Mouse (Mus musculus) liver, embryonic 15.5 days (tissue): ENCODE data around the gene Tecpr1. TPM values are rescaled to one million over a fixed set of nuclear protein-coding genes. Genes with fewer than 3 reads are reported as not detected.

ENCODE experiments used
- ATAC-seq: fragments of 200-750 bp; cut with Nextera tagmentation; 2 replicates; pipeline ENCODE4 v1.8.0; 2017; ENCODE audit warnings: moderate number of reproducible peaks, mild to moderate bottlenecking, moderate library complexity; ENCODE audit not compliant: insufficient read depth
- H3K27ac ChIP-seq: fragments of 300-500 bp; sonication (generic); replicated peaks from 2 replicates; pipeline ENCODE4 v1.5.1; 2015; ENCODE audit warnings: mild to moderate bottlenecking, inconsistent platforms
- H3K27me3 ChIP-seq: fragments of 300-500 bp; sonication (generic); 2 replicates; pipeline ENCODE4 v1.6.1; 2015; ENCODE audit warnings: mild to moderate bottlenecking, inconsistent platforms
- H3K36me3 ChIP-seq: fragments of 300-500 bp; sonication (generic); replicated peaks from 2 replicates; pipeline ENCODE4 v1.6.1; 2015; ENCODE audit warnings: moderate library complexity, mild to moderate bottlenecking, inconsistent platforms
- H3K4me1 ChIP-seq: fragments of 300-500 bp; sonication (generic); replicated peaks from 2 replicates; pipeline ENCODE4 v1.6.1; 2015; ENCODE audit warnings: inconsistent platforms
- H3K4me2 ChIP-seq: fragments of 300-500 bp; sonication (generic); 2 replicates; pipeline ENCODE4 v1.6.1; 2015; ENCODE audit warnings: moderate library complexity, mild to moderate bottlenecking, inconsistent platforms
- H3K4me3 ChIP-seq: fragments of 300-500 bp; sonication (generic); replicated peaks from 2 replicates; pipeline ENCODE4 v1.5.1; 2015; ENCODE audit warnings: mild to moderate bottlenecking, inconsistent platforms
- H3K9ac ChIP-seq: fragments of 300-500 bp; sonication (generic); 2 replicates; pipeline ENCODE4 v1.6.1; 2015; ENCODE audit warnings: moderate library complexity, mild to moderate bottlenecking, inconsistent platforms
- H3K9me3 ChIP-seq: fragments of 300-500 bp; sonication (generic); replicated peaks from 2 replicates; pipeline ENCODE4 v1.6.1; 2016; ENCODE audit warnings: inconsistent platforms
- WGBS: fragments of 180-500 bp; shearing (Covaris S2); methylation state at CpG from one replicate; pipeline ENCODE4 v1.1.7; 2015; ENCODE audit warnings: mixed read lengths; ENCODE audit not compliant: insufficient replicate concordance; 5-methylcytosine and 5-hydroxymethylcytosine counted together
- polyA plus RNA-seq: library from polyadenylated mRNA; unstranded; fragments of >200 nt; fragmentation: Nextera tagmentation; extraction: Ambion mirVana; gene quantifications from 2 replicates; pipeline ENCODE4 v1.2.1, GENCODE M21; 2015

The Tecpr1 gene
- 3.1 and 3.3 TPM in 2 replicates for polyA plus RNA-seq

DNA sequence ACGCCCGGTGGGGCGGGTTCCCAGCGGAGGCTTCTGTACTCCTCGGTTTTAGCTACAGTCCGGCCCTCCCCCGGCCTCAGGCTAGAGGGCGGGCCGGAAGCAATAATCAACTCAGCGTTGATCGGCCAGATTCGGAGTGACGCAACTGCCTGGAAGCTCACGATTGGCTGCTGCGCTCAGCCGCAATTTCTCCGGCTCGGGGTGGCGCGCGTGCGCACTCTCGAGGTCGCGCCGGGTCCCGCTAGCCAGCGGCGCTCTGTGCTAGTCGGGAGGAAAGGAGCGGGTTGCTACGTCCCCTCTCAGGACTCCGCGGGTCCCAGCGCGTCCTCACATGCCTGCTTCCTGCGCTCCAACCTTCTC is at the start of gene Tecpr1:
TSS of gene Tecpr1 (minus strand) at position 113 of the 360 bp plus-strand sequence.
- peak within 1 kb of the TSS; percentile 70 for H3K4me3 ChIP-seq
- H3K36me3 ChIP-seq, result no peaks in the 10 kb centered on the region
- peak; percentile 95 for ATAC-seq
- H3K9me3 ChIP-seq, result no peaks in the 10 kb centered on the region
- H3K4me1 ChIP-seq, result peaks cover 22% of the 10 kb centered on the region
- peak within 1 kb of the TSS; percentile 93 for H3K4me2 ChIP-seq
- no peaks in the 10 kb centered on the region for H3K27me3 ChIP-seq
- peak within 1 kb of the TSS; percentile 68 for H3K9ac ChIP-seq
- H3K27ac ChIP-seq, result peak within 1 kb of the TSS; percentile 39; the same call in 1 of the 2 replicates
- WGBS, result under 1% methylated on average over 37 of the region's 37 CpGs

DNA sequence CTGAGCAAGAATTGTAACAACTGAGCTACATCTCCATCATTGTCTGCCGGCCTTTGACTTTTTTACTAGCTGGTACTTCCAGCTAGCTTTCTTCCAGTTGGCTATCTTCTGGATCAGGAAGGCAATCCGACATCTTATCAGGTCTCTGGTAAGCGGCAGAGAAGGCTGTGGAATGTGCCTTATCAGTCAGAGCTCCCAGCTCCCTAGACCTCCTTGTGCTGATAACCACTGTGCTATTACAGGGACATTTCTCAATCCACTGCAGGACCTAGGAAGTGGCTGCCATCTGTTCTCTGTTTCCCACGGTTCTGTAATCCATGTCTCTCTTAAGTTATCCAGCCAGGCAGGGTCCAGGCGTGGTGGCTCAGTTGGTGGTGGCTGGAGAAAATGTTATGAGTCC is 48.4 kb upstream of the Tecpr1 start:
- no peak for ATAC-seq
- H3K9me3 ChIP-seq, result no peaks in the 10 kb centered on the region
- H3K4me1 ChIP-seq, result peaks cover 15% of the 10 kb centered on the region
- no peak overlapping the region for H3K9ac ChIP-seq
- peaks cover 4% of the 10 kb centered on the region; the same call in 1 of the 2 replicates for H3K36me3 ChIP-seq
- WGBS, result 21% methylated on average over 5 of the region's 5 CpGs
- no peak overlapping the region for H3K4me2 ChIP-seq
- H3K27ac ChIP-seq, result no peak overlapping the region
- H3K27me3 ChIP-seq, result no peaks in the 10 kb centered on the region
- H3K4me3 ChIP-seq, result no peak overlapping the region

DNA sequence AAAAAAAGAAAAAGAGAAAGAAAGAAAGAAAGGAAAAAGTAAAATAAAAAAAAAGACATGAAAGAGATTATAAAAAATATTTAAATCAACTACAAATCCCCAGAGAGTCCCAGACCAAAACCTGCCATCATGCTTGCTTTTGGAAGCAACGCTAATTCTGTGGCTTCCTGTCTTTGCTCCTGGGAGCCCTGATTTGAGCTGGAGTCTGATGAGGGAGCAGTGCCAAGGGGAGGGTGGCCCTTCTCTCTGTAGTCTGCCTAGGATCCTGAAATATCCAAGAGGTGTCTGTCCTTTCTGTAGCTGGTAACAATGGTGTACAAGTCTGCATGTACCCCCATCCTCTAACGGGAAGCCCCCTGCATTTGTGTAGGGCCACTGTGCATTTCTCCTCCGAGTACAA is 47.7 kb upstream of the Tecpr1 start:
- H3K9me3 ChIP-seq, result no peaks in the 10 kb centered on the region
- no peak for ATAC-seq
- 45% methylated on average over 3 of the region's 3 CpGs for WGBS
- H3K36me3 ChIP-seq, result peaks cover 9% of the 10 kb centered on the region; the same call in 1 of the 2 replicates
- no peak overlapping the region for H3K9ac ChIP-seq
- H3K4me1 ChIP-seq, result peaks cover 14% of the 10 kb centered on the region
- H3K27ac ChIP-seq, result no peak overlapping the region
- no peaks in the 10 kb centered on the region for H3K27me3 ChIP-seq
- H3K4me3 ChIP-seq, result no peak overlapping the region
- H3K4me2 ChIP-seq, result no peak overlapping the region

- peaks cover 13% of the 10 kb centered on the region; the same call in 1 of the 2 replicates for H3K36me3 ChIP-seq
- no peaks in the 10 kb centered on the region for H3K27me3 ChIP-seq
- no peak overlapping the region for H3K4me2 ChIP-seq
- ATAC-seq, result no peak
- H3K9ac ChIP-seq, result no peak overlapping the region
- 47% methylated on average over 8 of the region's 8 CpGs for WGBS
- no peak overlapping the region for H3K4me3 ChIP-seq
- peaks cover 14% of the 10 kb centered on the region for H3K4me1 ChIP-seq
- no peak overlapping the region for H3K27ac ChIP-seq
- no peaks in the 10 kb centered on the region for H3K9me3 ChIP-seq
Observed at GRCm38 (mm10) chr5:144270420-144270819, 47.0 kb upstream of the Tecpr1 start.

DNA sequence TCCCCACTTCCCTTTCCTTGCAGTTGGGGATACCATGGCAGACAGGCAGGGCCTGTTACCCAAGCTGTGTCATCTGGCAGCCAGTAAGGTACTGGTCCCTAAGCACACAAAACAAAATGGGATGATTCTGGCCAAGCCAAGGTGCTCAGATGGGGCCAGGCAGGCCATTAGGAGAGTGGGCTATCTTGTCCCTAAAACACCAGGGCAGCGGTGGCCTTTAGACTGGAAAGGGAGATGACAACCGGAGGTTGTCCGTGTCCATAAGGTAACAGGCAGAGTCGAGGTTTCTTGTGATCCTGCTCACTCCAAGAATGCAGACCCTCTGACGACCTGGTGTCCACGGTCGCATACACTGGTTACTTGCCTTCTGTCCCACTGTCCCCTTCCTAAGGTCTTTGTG is 46.5 kb upstream of the Tecpr1 start:
- ATAC-seq, result no peak
- H3K36me3 ChIP-seq, result peaks cover 13% of the 10 kb centered on the region
- H3K9ac ChIP-seq, result no peak overlapping the region
- no peak overlapping the region for H3K27ac ChIP-seq
- no peak overlapping the region for H3K4me3 ChIP-seq
- H3K27me3 ChIP-seq, result no peaks in the 10 kb centered on the region
- no peak overlapping the region for H3K4me2 ChIP-seq
- no peaks in the 10 kb centered on the region for H3K9me3 ChIP-seq
- peaks cover 14% of the 10 kb centered on the region for H3K4me1 ChIP-seq
- 75% methylated on average over 7 of the region's 7 CpGs for WGBS

GRCm38 (mm10) chr5:144267535-144268241 is 44.3 kb upstream of the Tecpr1 start:
- WGBS, result 65% methylated on average over 8 of the region's 8 CpGs
- no peak overlapping the region for H3K9ac ChIP-seq
- no peak overlapping the region for H3K4me3 ChIP-seq
- H3K27me3 ChIP-seq, result no peaks in the 10 kb centered on the region
- no peak overlapping the region for H3K27ac ChIP-seq
- no peak for ATAC-seq
- H3K36me3 ChIP-seq, result peaks cover 23% of the 10 kb centered on the region
- H3K4me1 ChIP-seq, result peaks cover 14% of the 10 kb centered on the region
- no peak overlapping the region for H3K4me2 ChIP-seq
- no peaks in the 10 kb centered on the region for H3K9me3 ChIP-seq

DNA sequence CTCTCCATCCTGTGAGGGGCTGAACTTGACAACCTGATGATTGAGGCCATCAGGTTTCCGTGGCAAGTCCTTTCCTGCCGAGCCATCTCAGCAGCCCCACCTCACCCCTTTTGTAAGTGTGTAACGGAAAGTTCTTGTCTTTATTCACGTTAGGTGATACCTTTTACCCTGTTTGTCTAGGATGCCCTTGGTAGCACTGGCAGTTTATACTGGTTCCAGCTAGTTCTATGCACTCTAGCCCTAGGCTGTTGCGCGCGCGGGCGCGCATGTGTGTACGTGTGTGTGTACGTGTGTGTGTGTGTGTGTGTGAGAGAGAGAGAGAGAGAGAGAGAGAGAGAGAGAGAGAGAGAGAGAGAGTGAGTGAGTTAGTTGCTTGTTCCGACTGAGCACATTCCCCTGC is 40.1 kb upstream of the Tecpr1 start:
- no peak for ATAC-seq
- peaks cover 7% of the 10 kb centered on the region; the same call in 1 of the 2 replicates for H3K4me1 ChIP-seq
- no peak overlapping the region for H3K27ac ChIP-seq
- H3K4me3 ChIP-seq, result no peak overlapping the region
- WGBS, result 78% methylated on average over 13 of the region's 13 CpGs
- no peaks in the 10 kb centered on the region for H3K9me3 ChIP-seq
- H3K27me3 ChIP-seq, result no peaks in the 10 kb centered on the region
- peaks cover 23% of the 10 kb centered on the region for H3K36me3 ChIP-seq
- no peak overlapping the region for H3K9ac ChIP-seq
- H3K4me2 ChIP-seq, result no peak overlapping the region

DNA sequence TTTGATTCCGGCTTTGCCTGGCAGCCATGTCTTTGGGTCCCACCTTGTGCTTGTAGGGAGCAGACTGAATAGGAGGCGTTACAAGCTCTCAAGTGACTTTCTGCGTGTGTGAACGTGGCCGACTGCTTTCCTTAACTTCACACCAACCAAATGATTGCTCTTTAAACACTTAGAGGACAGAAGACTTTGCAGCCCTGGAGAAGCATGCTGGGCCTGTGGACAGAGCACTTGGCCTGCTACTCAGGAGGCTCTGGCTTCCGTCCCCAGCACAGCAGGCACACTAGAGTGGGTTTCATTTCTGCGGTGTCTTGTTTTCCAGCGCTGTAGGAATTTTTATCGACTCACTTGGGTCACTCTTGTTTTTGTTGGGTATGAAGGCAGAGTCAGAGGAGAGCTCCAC is 39.7 kb upstream of the Tecpr1 start:
- WGBS, result 75% methylated on average over 9 of the region's 9 CpGs
- peaks cover 23% of the 10 kb centered on the region for H3K36me3 ChIP-seq
- H3K9ac ChIP-seq, result no peak overlapping the region
- no peak overlapping the region for H3K27ac ChIP-seq
- no peaks in the 10 kb centered on the region for H3K27me3 ChIP-seq
- H3K9me3 ChIP-seq, result no peaks in the 10 kb centered on the region
- peaks cover 12% of the 10 kb centered on the region for H3K4me1 ChIP-seq
- no peak overlapping the region for H3K4me3 ChIP-seq
- H3K4me2 ChIP-seq, result no peak overlapping the region
- ATAC-seq, result no peak

- Histone ChIP-seq H3K9ac (no peak overlapping the region), H3K4me2 (no peak overlapping the region), H3K4me1 (peaks cover 24% of the 10 kb centered on the region), H3K27me3 (no peaks in the 10 kb centered on the region), H3K4me3 (no peak overlapping the region), H3K27ac (no peak overlapping the region), H3K36me3 (peaks cover 20% of the 10 kb centered on the region), H3K9me3 (no peaks in the 10 kb centered on the region)
- 77% methylated on average over 5 of the region's 5 CpGs for WGBS
- ATAC-seq, result no peak
Observed at GRCm38 (mm10) chr5:144261829-144262228, 38.4 kb upstream of the Tecpr1 start.

DNA sequence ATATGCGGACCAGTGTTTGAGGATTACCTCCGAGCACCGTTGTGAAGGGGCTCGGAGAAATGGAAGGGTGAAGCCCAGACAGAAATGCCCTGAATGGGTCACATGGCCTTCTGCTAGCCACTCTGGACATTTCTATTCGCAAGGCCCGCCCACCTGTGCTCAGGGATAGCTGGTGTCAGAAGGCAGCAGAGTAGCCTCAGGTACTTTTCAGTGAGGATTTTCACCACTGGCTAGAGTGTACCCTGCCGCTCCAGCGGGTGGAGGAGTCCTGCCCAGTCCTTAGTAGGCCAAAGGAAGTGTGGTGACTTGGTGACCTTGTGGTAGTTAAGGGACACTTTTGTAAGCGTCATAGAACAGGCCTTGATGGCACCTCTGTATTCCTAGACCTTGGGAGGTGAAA is 37.9 kb upstream of the Tecpr1 start:
- Histone ChIP-seq H3K27ac (no peak overlapping the region), H3K4me1 (peaks cover 29% of the 10 kb centered on the region), H3K9ac (no peak overlapping the region), H3K4me3 (no peak overlapping the region), H3K36me3 (peaks cover 16% of the 10 kb centered on the region), H3K4me2 (no peak overlapping the region), H3K27me3 (no peaks in the 10 kb centered on the region), H3K9me3 (no peaks in the 10 kb centered on the region)
- ATAC-seq, result no peak
- WGBS, result 72% methylated on average over 9 of the region's 9 CpGs

GRCm38 (mm10) chr5:144260464-144260863 is 37.0 kb upstream of the Tecpr1 start:
- Histone ChIP-seq H3K4me3 (no peak overlapping the region), H3K9me3 (no peaks in the 10 kb centered on the region), H3K9ac (no peak overlapping the region), H3K36me3 (peaks cover 11% of the 10 kb centered on the region), H3K4me1 (peaks cover 38% of the 10 kb centered on the region), H3K27ac (no peak overlapping the region), H3K4me2 (no peak overlapping the region), H3K27me3 (peaks cover 8% of the 10 kb centered on the region; the same call in 1 of the 2 replicates)
- ATAC-seq, result no peak
- WGBS, result 73% methylated on average over 8 of the region's 8 CpGs

GRCm38 (mm10) chr5:144259228-144259627 is 35.8 kb upstream of the Tecpr1 start:
- Histone ChIP-seq H3K4me1 (peaks cover 48% of the 10 kb centered on the region), H3K9ac (no peak overlapping the region), H3K4me2 (no peak overlapping the region), H3K9me3 (no peaks in the 10 kb centered on the region), H3K4me3 (no peak overlapping the region), H3K27me3 (peaks cover 8% of the 10 kb centered on the region; the same call in 1 of the 2 replicates), H3K36me3 (0 out of 2 replicates have a peak, but pooled peaks cover 4% of the 10 kb centered on the region), H3K27ac (no peak overlapping the region)
- no peak for ATAC-seq
- WGBS, result 72% methylated on average over 6 of the region's 6 CpGs
